Mouse (Mus musculus) liver, adult 2 months (tissue): ENCODE results near the gene Adamtsl4.

Experiments used
- CTCF ChIP-seq: fragments of 200-500 bp; IDR thresholded peaks from 2 replicates; pipeline ENCODE4 v1.5.1; 2011; ENCODE audit warnings: low read depth, low read length, control low read depth
- POLR2A ChIP-seq: fragments of 200-500 bp; IDR thresholded peaks from 2 replicates; pipeline ENCODE4 v1.6.1; 2011; ENCODE audit warnings: low read length, control low read depth; ENCODE audit not compliant: insufficient read depth; ENCODE audit errors: extremely low read depth

DNA sequence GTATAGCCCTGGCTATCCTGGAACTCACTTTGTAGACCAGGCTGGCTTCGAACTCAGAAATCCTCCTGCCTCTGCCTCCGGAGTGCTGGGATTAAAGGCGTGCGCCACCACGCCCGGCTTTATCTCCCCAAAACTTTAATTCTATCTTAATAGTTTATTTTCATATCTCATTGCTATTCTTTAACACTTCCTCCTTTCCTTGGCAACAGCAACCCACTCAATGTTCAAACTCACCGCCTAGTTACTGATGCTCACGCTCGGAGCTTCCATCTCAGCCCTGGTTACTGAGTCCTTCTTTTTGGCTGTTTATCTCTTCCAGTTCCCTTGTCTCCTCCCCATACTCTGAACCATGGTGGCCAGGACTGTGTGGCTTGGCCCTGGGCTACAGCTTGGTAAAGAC, 44.6 kb upstream of the Adamtsl4 start:
- no peak for TF ChIP-seq POLR2A
- TF ChIP-seq CTCF, result no peak
